Mouse (Mus musculus) stomach, postnatal 0 days (tissue): ENCODE measurements around the gene Mapkapk5.

Source experiments
- CTCF ChIP-seq: IDR thresholded peaks from 2 replicates; pipeline ENCODE4 v1.5.1; 2016; ENCODE audit warnings: antibody characterized with exemption, low read depth, mild to moderate bottlenecking, moderate library complexity
- EP300 ChIP-seq: optimal IDR thresholded peaks from 2 replicates; pipeline ENCODE3; 2016; ENCODE audit warnings: antibody characterized with exemption

DNA sequence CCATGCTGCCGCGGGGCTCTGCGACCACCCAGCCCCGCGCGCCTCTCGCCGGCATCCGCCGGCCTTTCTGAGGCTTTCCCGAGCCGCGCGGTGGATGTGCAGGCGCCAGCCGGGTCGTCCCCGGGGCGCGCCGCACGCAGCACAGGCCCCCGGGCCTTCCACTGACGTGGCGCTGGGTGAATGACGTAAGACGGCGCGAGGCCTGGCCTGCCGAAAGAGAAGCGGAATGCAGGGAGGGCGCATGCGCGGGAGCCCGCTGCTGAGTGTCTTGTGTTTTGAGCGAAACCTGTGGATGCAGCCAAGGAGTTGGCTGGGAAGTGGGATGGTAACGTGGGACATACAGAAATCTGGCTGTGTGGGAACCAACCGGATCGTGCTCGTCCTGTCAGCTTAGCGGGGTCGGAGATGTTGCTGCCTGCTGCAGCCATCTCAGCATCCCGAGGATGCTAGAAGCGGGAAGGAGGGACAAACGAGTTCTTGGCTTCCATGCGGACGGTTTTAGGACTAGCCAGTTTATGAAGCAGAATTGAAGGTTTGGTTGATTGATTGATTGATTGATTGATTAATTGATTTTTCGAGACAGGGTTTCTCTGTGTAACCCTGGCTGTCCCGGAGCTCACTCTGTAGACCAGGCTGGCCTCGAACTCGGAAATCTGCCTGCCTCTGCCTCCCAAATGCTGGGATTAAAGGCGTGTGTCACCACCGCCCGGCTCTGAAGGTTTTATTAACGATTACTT, at the start of gene Mapkapk5:
- TF ChIP-seq CTCF (no peak), EP300 (peak; percentile 24)
